Mouse (Mus musculus) G1E (cell line): ENCODE measurements around the gene Enoph1. TPM values are rescaled to one million over a fixed set of nuclear protein-coding genes. Genes with fewer than 3 reads are reported as not detected.

ENCODE experiments used
- ATAC-seq: 2 replicates; pipeline ENCODE4 v1.8.0; 2016; ENCODE audit warnings: mild to moderate bottlenecking; ENCODE audit not compliant: insufficient number of reproducible peaks, poor library complexity, low FRiP score, severe bottlenecking; ENCODE audit errors: extremely low read depth
- DNase-seq: peaks from one replicate; pipeline ENCODE4 v3.0.0; 2012; ENCODE audit warnings: low spot score
- H3K27me3 ChIP-seq: 2 replicates; pipeline ENCODE4 v1.6.1; 2012; ENCODE audit warnings: mild to moderate bottlenecking, low read length, inconsistent platforms; ENCODE audit not compliant: insufficient read depth
- H3K36me3 ChIP-seq: replicated peaks from 2 replicates; pipeline ENCODE3; 2012; ENCODE audit warnings: mild to moderate bottlenecking, inconsistent platforms
- H3K4me1 ChIP-seq: 2 replicates; pipeline ENCODE4 v1.6.1; 2012; ENCODE audit warnings: low read depth, low read length, inconsistent platforms, mixed read lengths; ENCODE audit not compliant: insufficient read depth
- H3K4me3 ChIP-seq: 2 replicates; pipeline ENCODE4 v1.5.1; 2012; ENCODE audit warnings: low read depth, mild to moderate bottlenecking, inconsistent platforms, low read length, moderate library complexity, mixed read lengths
- H3K9me3 ChIP-seq: replicated peaks from 2 replicates; pipeline ENCODE4 v1.6.1; 2012; ENCODE audit warnings: inconsistent platforms
- CTCF ChIP-seq: IDR thresholded peaks from 2 replicates; pipeline ENCODE4 v1.5.1; 2012; ENCODE audit warnings: low read depth, low read length, inconsistent platforms, mixed read lengths
- GATA1 ChIP-seq: IDR thresholded peaks from 2 replicates; pipeline ENCODE4 v1.6.1; 2012; ENCODE audit warnings: borderline replicate concordance, low read length, inconsistent platforms, mixed read lengths
- GATA2 ChIP-seq: IDR thresholded peaks from 2 replicates; pipeline ENCODE4 v1.6.1; 2012; ENCODE audit warnings: low read depth, low read length, inconsistent platforms, borderline replicate concordance
- POLR2AphosphoS5 ChIP-seq: IDR thresholded peaks from 2 replicates; pipeline ENCODE4 v1.6.1; 2012; ENCODE audit warnings: low read depth, low read length, inconsistent platforms; ENCODE audit not compliant: insufficient replicate concordance
- TAL1 ChIP-seq: conservative IDR thresholded peaks from 2 replicates; pipeline ENCODE4 v1.6.1; 2012; ENCODE audit warnings: low read depth, low read length, inconsistent platforms, mixed read lengths
- polyA plus RNA-seq: library from polyadenylated mRNA; stranded (reverse); fragments of >175 nt; gene quantifications from 2 replicates; pipeline ENCODE4 v1.2.3, GENCODE M21; 2012
- total RNA-seq, 2 experiments: library from RNA; stranded (forward) in 1 of 2; stranded (reverse) in 1 of 2; fragments of 200-1000 nt in 1 of 2; fragments of >200 nt in 1 of 2; fragmentation: Nextera tagmentation in 1 of 2; gene quantifications; 2 replicates each; pipeline ENCODE4 v1.2.3; 2014 to 2017

The Enoph1 gene
- total and polyA plus RNA-seq, 3 experiments: 34.0 to 52.4 (median 41.7) TPM

DNA sequence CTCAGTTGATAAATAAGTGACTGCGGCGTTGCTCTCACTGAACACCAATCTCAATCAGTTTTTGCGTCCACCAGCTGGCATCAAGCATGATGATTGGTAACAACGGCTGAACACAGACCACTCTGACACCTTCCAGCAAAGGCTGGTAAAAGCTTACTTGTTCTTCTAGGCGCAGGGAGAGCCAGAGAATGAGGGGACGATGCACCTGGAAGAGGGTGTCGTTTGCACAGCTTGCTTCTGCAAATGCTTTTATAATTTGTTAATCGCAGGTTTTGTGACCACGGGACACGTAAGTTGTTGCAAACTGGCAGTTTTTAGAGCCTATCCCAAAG, 51.4 kb downstream of the Enoph1 start:
- Histone ChIP-seq H3K4me1 (no peaks in the 10 kb centered on the region), H3K36me3 (no peaks in the 10 kb centered on the region), H3K27me3 (no peaks in the 10 kb centered on the region), H3K9me3 (no peaks in the 10 kb centered on the region), H3K4me3 (no peak overlapping the region)
- DNase-seq (no peak), ATAC-seq (no peak)
- TF ChIP-seq GATA1 (no peak), CTCF (no peak), POLR2AphosphoS5 (no peak), GATA2 (no peak), TAL1 (no peak)

DNA sequence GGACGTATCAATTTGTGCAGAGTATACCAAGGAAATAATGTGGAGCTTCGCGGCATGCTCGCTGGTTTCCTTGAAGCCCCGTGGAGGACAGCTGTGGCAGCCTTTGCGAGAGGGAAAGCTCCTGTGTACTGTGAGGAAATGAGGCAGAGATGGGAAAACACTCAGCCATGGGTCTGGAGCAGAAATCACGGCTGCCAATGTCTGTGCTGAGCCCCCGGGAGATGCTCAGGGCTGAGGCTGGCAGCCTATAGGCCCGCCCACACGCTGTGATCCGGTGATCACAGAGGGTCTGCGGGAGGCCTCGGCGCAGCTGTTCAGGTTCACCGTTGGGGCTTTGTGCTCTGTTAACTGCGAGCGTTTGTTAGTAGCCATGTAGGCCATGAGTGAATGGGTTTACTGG, 51.8 kb downstream of the Enoph1 start:
- H3K4me3 ChIP-seq: no peak overlapping the region
- H3K27me3 ChIP-seq: no peaks in the 10 kb centered on the region
- DNase-seq (no peak), ATAC-seq (no peak)
- no peaks in the 10 kb centered on the region for H3K4me1 ChIP-seq
- no peaks in the 10 kb centered on the region for H3K9me3 ChIP-seq
- H3K36me3 ChIP-seq: no peaks in the 10 kb centered on the region
- TF ChIP-seq TAL1 (no peak), GATA2 (no peak), POLR2AphosphoS5 (no peak), CTCF (no peak), GATA1 (no peak)

DNA sequence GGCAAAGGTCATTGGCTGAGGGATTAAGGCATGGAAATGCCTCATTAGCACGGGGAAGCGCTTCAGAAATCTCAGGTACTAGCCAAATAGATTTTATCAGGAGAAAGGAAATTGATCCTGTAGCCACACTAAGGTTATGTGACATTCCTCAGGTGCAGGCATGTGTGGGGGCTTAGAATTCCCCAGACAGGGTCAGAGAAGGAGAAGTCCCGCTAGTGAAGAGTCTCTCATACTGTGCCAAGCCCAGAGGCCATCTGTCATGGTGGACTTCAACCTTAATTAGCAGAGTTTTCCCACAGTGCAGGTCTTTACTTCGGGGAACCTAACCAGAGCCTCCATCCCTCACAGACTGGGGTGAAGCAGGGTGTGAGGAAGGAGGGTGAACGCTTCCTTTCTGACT, 57.2 kb downstream of the Enoph1 start:
- no peaks in the 10 kb centered on the region for H3K36me3 ChIP-seq
- DNase-seq: no peak
- no peaks in the 10 kb centered on the region for H3K4me1 ChIP-seq
- no peak for ATAC-seq
- no peak overlapping the region for H3K4me3 ChIP-seq
- no peaks in the 10 kb centered on the region for H3K27me3 ChIP-seq
- H3K9me3 ChIP-seq: no peaks in the 10 kb centered on the region
- TF ChIP-seq POLR2AphosphoS5: no peak
- TF ChIP-seq TAL1: no peak
- no peak for TF ChIP-seq GATA1
- TF ChIP-seq CTCF: no peak
- no peak for TF ChIP-seq GATA2

DNA sequence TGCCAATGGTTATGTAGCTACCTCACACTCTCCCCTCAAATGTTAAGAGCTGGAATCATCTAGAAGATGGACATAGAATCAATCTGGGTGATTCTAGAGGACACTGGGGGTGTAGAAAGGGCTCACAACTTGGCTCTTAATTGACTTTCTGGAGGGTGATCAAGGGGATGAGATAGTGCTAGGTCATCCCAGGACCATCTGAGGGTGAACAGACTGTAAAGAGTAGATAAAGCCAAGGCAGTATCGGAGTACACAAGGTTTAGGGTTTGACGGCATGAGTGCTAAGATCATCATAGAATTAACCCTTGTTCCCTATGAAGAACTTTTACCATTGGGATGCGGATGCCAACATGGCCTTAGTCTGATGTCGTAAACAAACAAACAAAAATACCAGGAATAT, 58.2 kb downstream of the Enoph1 start:
- ATAC-seq: no peak
- no peaks in the 10 kb centered on the region for H3K36me3 ChIP-seq
- no peaks in the 10 kb centered on the region for H3K27me3 ChIP-seq
- no peak for DNase-seq
- H3K4me1 ChIP-seq: no peaks in the 10 kb centered on the region
- H3K9me3 ChIP-seq: no peaks in the 10 kb centered on the region
- no peak for TF ChIP-seq GATA1
- no peak for TF ChIP-seq GATA2
- no peak for TF ChIP-seq CTCF
- TF ChIP-seq TAL1: no peak
- TF ChIP-seq POLR2AphosphoS5: no peak
- no peak overlapping the region for H3K4me3 ChIP-seq

DNA sequence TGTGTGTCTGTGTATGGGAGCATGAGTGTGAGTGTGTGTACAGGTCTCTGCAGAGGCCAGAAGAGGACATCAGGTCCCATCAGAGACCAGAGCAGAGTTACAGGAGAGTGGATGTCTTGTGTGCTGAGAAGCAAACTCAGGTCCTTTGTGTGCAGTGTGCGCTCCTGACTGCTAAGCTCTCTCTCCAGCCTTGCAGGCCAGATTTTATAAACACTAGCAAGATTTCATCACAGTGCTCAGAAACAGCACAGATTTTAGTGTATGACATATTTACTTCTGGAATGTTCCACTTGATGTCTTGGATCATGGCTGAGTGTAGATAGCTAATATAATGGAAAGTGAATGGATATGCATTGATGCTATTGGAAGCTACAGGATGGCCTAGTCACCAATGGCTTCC, 62.6 kb downstream of the Enoph1 start:
- TF ChIP-seq GATA2 (no peak), CTCF (no peak), TAL1 (no peak), POLR2AphosphoS5 (no peak)
- no peaks in the 10 kb centered on the region for H3K27me3 ChIP-seq
- no peak for DNase-seq
- no peaks in the 10 kb centered on the region for H3K4me1 ChIP-seq
- ATAC-seq: no peak
- H3K9me3 ChIP-seq: peaks cover 5% of the 10 kb centered on the region
- H3K4me3 ChIP-seq: no peak overlapping the region
- H3K36me3 ChIP-seq: no peaks in the 10 kb centered on the region

DNA sequence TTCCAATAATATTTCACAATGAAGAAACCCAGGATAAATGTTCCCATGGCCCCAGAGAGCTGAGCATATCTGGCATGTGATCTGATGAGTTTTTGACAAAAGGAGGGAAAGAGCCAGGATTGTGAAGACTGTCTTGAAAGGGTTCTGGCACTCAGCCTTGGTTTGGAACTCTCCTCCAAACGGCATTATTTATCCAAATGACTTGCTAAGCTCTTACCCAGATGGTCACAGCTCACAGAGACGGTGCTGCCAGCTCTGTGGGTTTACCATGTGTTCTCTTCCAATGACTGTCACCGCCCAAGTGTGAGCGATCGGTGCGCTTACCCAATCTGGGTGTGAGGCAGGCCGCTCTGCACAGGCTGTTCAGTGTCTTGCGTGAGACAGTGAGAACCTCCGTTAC, 69.1 kb downstream of the Enoph1 start:
- TF ChIP-seq TAL1: no peak
- no peak for TF ChIP-seq GATA1
- no peak for TF ChIP-seq GATA2
- no peak for TF ChIP-seq POLR2AphosphoS5
- no peak for TF ChIP-seq CTCF
- Histone ChIP-seq H3K27me3 (no peaks in the 10 kb centered on the region), H3K4me1 (no peaks in the 10 kb centered on the region), H3K4me3 (no peak overlapping the region), H3K9me3 (peaks cover 10% of the 10 kb centered on the region), H3K36me3 (no peaks in the 10 kb centered on the region)
- no peak for DNase-seq
- no peak for ATAC-seq

- Histone ChIP-seq H3K4me3 (no peak overlapping the region), H3K9me3 (peaks cover 10% of the 10 kb centered on the region), H3K36me3 (no peaks in the 10 kb centered on the region), H3K4me1 (no peaks in the 10 kb centered on the region), H3K27me3 (no peaks in the 10 kb centered on the region)
- TF ChIP-seq CTCF: no peak
- TF ChIP-seq GATA1: no peak
- no peak for TF ChIP-seq TAL1
- no peak for TF ChIP-seq GATA2
- TF ChIP-seq POLR2AphosphoS5: no peak
- ATAC-seq (no peak), DNase-seq (no peak)
Observed at GRCm38 (mm10) chr5:100109543-100110282, 69.9 kb downstream of the Enoph1 start.
